Mouse (Mus musculus) right cerebral cortex, adult 18-20 months (tissue): ENCODE measurements at regions not wholly inside any gene's neighbourhood (a gene's known extent, or its start where the extent isn't known, plus 50 kb on each side); places are given as distances from the start of the nearest gene placed in this dataset.
A peak's percentile ranks its signal among the peaks of the same experiment; 100 is the strongest.

Experiments
- DNase-seq: peaks from one replicate; pipeline ENCODE4 v3.0.0; 2022; ENCODE audit warnings: mixed read lengths

GRCm38 (mm10) chr1:48792573-48792972 is 1899.9 kb upstream of the Slc39a10 start:
- DNase-seq: no peak

GRCm38 (mm10) chr1:48753252-48753755 is 1860.7 kb upstream of the Slc39a10 start:
- no peak for DNase-seq

GRCm38 (mm10) chr1:48733580-48733979 is 1840.9 kb upstream of the Slc39a10 start:
- peak; percentile 1 for DNase-seq

GRCm38 (mm10) chr1:48708606-48709005 is 1816.0 kb upstream of the Slc39a10 start:
- DNase-seq: peak; percentile 9
